Mouse (Mus musculus) left cerebral cortex, adult 6 months (tissue): ENCODE measurements around the gene Pnisr. TPM values are rescaled to one million over a fixed set of nuclear protein-coding genes. Genes with fewer than 3 reads are reported as not detected.

Source experiments
- long read RNA-seq, 2 experiments: library from polyadenylated mRNA; unstranded; transcript quantifications; one replicate each; pipeline ENCODE4 v2.0.0; 2019 to 2020
- polyA plus RNA-seq: library from polyadenylated mRNA; unstranded; fragments of <200 nt; fragmentation: Nextera tagmentation; gene quantifications from 2 replicates; pipeline ENCODE4 v1.2.3, GENCODE M21; 2021

Gene Pnisr
- 46.2 and 57.1 TPM in 2 replicates for polyA plus RNA-seq
- long read RNA-seq, experiment 1, full-length matches to known transcripts = 41 of 309 reads
- long read RNA-seq, experiment 1, partial matches to known transcripts = 133 of 309 reads
- long read RNA-seq, experiment 1, other reads (novel, unspliced or antisense) = 135 of 309 reads
- long read RNA-seq, experiment 2, partial matches to known transcripts = 59 of 67 reads
- long read RNA-seq, experiment 2, other reads (novel, unspliced or antisense) = 5 of 67 reads

GRCm38 (mm10) chr4:21847481-21848286 is at the start of gene Pnisr:
TSS of gene Pnisr (plus strand) at chr4:21847583.

GRCm38 (mm10) chr4:21879565-21880220 is 32.3 kb downstream of the Pnisr start, which contains the start of gene Coq3:
TSS of gene Coq3 (plus strand) at chr4:21879673.

Other genes with a start within 250 kb of the Pnisr start
- not detected in 2 replicates for gene Prdm13, start 161.6 kb upstream of the Pnisr start, polyA plus RNA-seq
- gene Ccnc, start 119.9 kb upstream of the Pnisr start, polyA plus RNA-seq = 41.0 and 46.0 TPM in 2 replicates
- gene Usp45, start 80.4 kb upstream of the Pnisr start, polyA plus RNA-seq = 6.1 and 9.7 TPM in 2 replicates
- 20.7 and 22.3 TPM in 2 replicates for gene Tstd3, start 80.4 kb upstream of the Pnisr start, polyA plus RNA-seq
- gene Coq3, start 32.1 kb downstream of the Pnisr start, polyA plus RNA-seq = 13.0 and 13.2 TPM in 2 replicates
- 5.4 and 13.5 TPM in 2 replicates for gene Faxc, start 83.7 kb downstream of the Pnisr start, polyA plus RNA-seq